Mouse (Mus musculus): ENCODE measurements around the gene Pex7. TPM values are rescaled to one million over a fixed set of nuclear protein-coding genes. Genes with fewer than 3 reads are reported as not detected.

Gene Pex7
- polyA plus RNA-seq, 1 experiment from 2014 or later, result 22.7 TPM

- 84% methylated on average over 10 of the region's 10 CpGs for WGBS
- no peak overlapping the region for H3K4me2 ChIP-seq (ENCODE audit: low read depth, low read length)
- DNase-seq (ENCODE audit: low spot score), result no peak
- no peak for ATAC-seq (replicated peaks; ENCODE audit: insufficient number of reproducible peaks, low FRiP score, low TSS enrichment, low read depth)
- H3K36me3 ChIP-seq (replicated peaks; ENCODE audit: control insufficient read depth, insufficient read depth, low read depth, low read length), result no peaks in the 10 kb centered on the region
- H3K9ac ChIP-seq (replicated peaks; ENCODE audit: low read length), result no peak overlapping the region
- no peaks in the 10 kb centered on the region for H3K27me3 ChIP-seq (ENCODE audit: control insufficient read depth, insufficient read depth, low read length)
- H3K4me3 ChIP-seq (ENCODE audit: low read depth, low read length), result no peak overlapping the region
- H3K27ac ChIP-seq (replicated peaks; ENCODE audit: low read depth, low read length), result no peak overlapping the region
- H3K4me1 ChIP-seq (ENCODE audit: control insufficient read depth, insufficient read depth, low read length), result no peaks in the 10 kb centered on the region
- no peaks in the 10 kb centered on the region for H3K9me3 ChIP-seq (replicated peaks; ENCODE audit: control insufficient read depth, low read length)
Observed at GRCm38 (mm10) chr10:19947441-19947840, 40.0 kb upstream of the Pex7 start.

GRCm38 (mm10) chr10:19946644-19947043 is 39.2 kb upstream of the Pex7 start:
- H3K9me3 ChIP-seq (replicated peaks; ENCODE audit: control insufficient read depth, low read length), result no peaks in the 10 kb centered on the region
- no peak for DNase-seq (ENCODE audit: low spot score)
- H3K9ac ChIP-seq (replicated peaks; ENCODE audit: low read length), result no peak overlapping the region
- 90% methylated on average over 6 of the region's 6 CpGs for WGBS
- ATAC-seq (replicated peaks; ENCODE audit: insufficient number of reproducible peaks, low FRiP score, low TSS enrichment, low read depth), result no peak
- no peak overlapping the region for H3K4me3 ChIP-seq (ENCODE audit: low read depth, low read length)
- H3K4me2 ChIP-seq (ENCODE audit: low read depth, low read length), result no peak overlapping the region
- H3K36me3 ChIP-seq (replicated peaks; ENCODE audit: control insufficient read depth, insufficient read depth, low read depth, low read length), result no peaks in the 10 kb centered on the region
- no peaks in the 10 kb centered on the region for H3K4me1 ChIP-seq (ENCODE audit: control insufficient read depth, insufficient read depth, low read length)
- no peaks in the 10 kb centered on the region for H3K27me3 ChIP-seq (ENCODE audit: control insufficient read depth, insufficient read depth, low read length)
- no peak overlapping the region for H3K27ac ChIP-seq (replicated peaks; ENCODE audit: low read depth, low read length)

GRCm38 (mm10) chr10:19945651-19946050 is 38.2 kb upstream of the Pex7 start:
- no peak overlapping the region for H3K4me3 ChIP-seq (ENCODE audit: low read depth, low read length)
- no peak overlapping the region for H3K9ac ChIP-seq (replicated peaks; ENCODE audit: low read length)
- H3K36me3 ChIP-seq (replicated peaks; ENCODE audit: control insufficient read depth, insufficient read depth, low read depth, low read length), result no peaks in the 10 kb centered on the region
- DNase-seq (ENCODE audit: low spot score) (no peak), ATAC-seq (replicated peaks; ENCODE audit: insufficient number of reproducible peaks, low FRiP score, low TSS enrichment, low read depth) (no peak)
- H3K4me2 ChIP-seq (ENCODE audit: low read depth, low read length), result no peak overlapping the region
- H3K27me3 ChIP-seq (ENCODE audit: control insufficient read depth, insufficient read depth, low read length), result no peaks in the 10 kb centered on the region
- WGBS, result 79% methylated on average over 7 of the region's 7 CpGs
- no peak overlapping the region for H3K27ac ChIP-seq (replicated peaks; ENCODE audit: low read depth, low read length)
- no peaks in the 10 kb centered on the region for H3K9me3 ChIP-seq (replicated peaks; ENCODE audit: control insufficient read depth, low read length)
- no peaks in the 10 kb centered on the region for H3K4me1 ChIP-seq (ENCODE audit: control insufficient read depth, insufficient read depth, low read length)

- no peaks in the 10 kb centered on the region for H3K27me3 ChIP-seq (ENCODE audit: control insufficient read depth, insufficient read depth, low read length)
- no peaks in the 10 kb centered on the region for H3K36me3 ChIP-seq (replicated peaks; ENCODE audit: control insufficient read depth, insufficient read depth, low read depth, low read length)
- no peaks in the 10 kb centered on the region for H3K4me1 ChIP-seq (ENCODE audit: control insufficient read depth, insufficient read depth, low read length)
- no peaks in the 10 kb centered on the region for H3K9me3 ChIP-seq (replicated peaks; ENCODE audit: control insufficient read depth, low read length)
- WGBS, result 96% methylated on average over 3 of the region's 3 CpGs
- ATAC-seq (replicated peaks; ENCODE audit: insufficient number of reproducible peaks, low FRiP score, low TSS enrichment, low read depth) (no peak), DNase-seq (ENCODE audit: low spot score) (no peak)
- no peak overlapping the region for H3K9ac ChIP-seq (replicated peaks; ENCODE audit: low read length)
- no peak overlapping the region for H3K4me2 ChIP-seq (ENCODE audit: low read depth, low read length)
- no peak overlapping the region for H3K27ac ChIP-seq (replicated peaks; ENCODE audit: low read depth, low read length)
- H3K4me3 ChIP-seq (ENCODE audit: low read depth, low read length), result no peak overlapping the region
Observed at GRCm38 (mm10) chr10:19942621-19943020, 35.1 kb upstream of the Pex7 start.

GRCm38 (mm10) chr10:19941914-19942313 is 34.4 kb upstream of the Pex7 start:
- DNase-seq (ENCODE audit: low spot score) (no peak), ATAC-seq (replicated peaks; ENCODE audit: insufficient number of reproducible peaks, low FRiP score, low TSS enrichment, low read depth) (no peak)
- Histone ChIP-seq H3K9me3 (replicated peaks; ENCODE audit: control insufficient read depth, low read length) (no peaks in the 10 kb centered on the region), H3K4me2 (ENCODE audit: low read depth, low read length) (no peak overlapping the region), H3K27ac (replicated peaks; ENCODE audit: low read depth, low read length) (no peak overlapping the region), H3K4me3 (ENCODE audit: low read depth, low read length) (no peak overlapping the region), H3K4me1 (ENCODE audit: control insufficient read depth, insufficient read depth, low read length) (no peaks in the 10 kb centered on the region), H3K9ac (replicated peaks; ENCODE audit: low read length) (no peak overlapping the region), H3K27me3 (ENCODE audit: control insufficient read depth, insufficient read depth, low read length) (no peaks in the 10 kb centered on the region), H3K36me3 (replicated peaks; ENCODE audit: control insufficient read depth, insufficient read depth, low read depth, low read length) (no peaks in the 10 kb centered on the region)
- WGBS, result 86% methylated on average over 9 of the region's 9 CpGs

- H3K4me2 ChIP-seq (ENCODE audit: low read depth, low read length), result no peak overlapping the region
- 58% methylated on average over 6 of the region's 6 CpGs for WGBS
- no peaks in the 10 kb centered on the region for H3K27me3 ChIP-seq (ENCODE audit: control insufficient read depth, insufficient read depth, low read length)
- no peak overlapping the region for H3K9ac ChIP-seq (replicated peaks; ENCODE audit: low read length)
- no peak overlapping the region for H3K4me3 ChIP-seq (ENCODE audit: low read depth, low read length)
- H3K9me3 ChIP-seq (replicated peaks; ENCODE audit: control insufficient read depth, low read length), result no peaks in the 10 kb centered on the region
- ATAC-seq (replicated peaks; ENCODE audit: insufficient number of reproducible peaks, low FRiP score, low TSS enrichment, low read depth), result no peak
- no peak for DNase-seq (ENCODE audit: low spot score)
- H3K27ac ChIP-seq (replicated peaks; ENCODE audit: low read depth, low read length), result no peak overlapping the region
- H3K4me1 ChIP-seq (ENCODE audit: control insufficient read depth, insufficient read depth, low read length), result no peaks in the 10 kb centered on the region
- H3K36me3 ChIP-seq (replicated peaks; ENCODE audit: control insufficient read depth, insufficient read depth, low read depth, low read length), result no peaks in the 10 kb centered on the region
Observed at GRCm38 (mm10) chr10:19941063-19941462, 33.6 kb upstream of the Pex7 start.

GRCm38 (mm10) chr10:19940626-19941025 is 33.1 kb upstream of the Pex7 start:
- WGBS, result 90% methylated on average over 8 of the region's 8 CpGs
- no peak for ATAC-seq (replicated peaks; ENCODE audit: insufficient number of reproducible peaks, low FRiP score, low TSS enrichment, low read depth)
- no peaks in the 10 kb centered on the region for H3K9me3 ChIP-seq (replicated peaks; ENCODE audit: control insufficient read depth, low read length)

GRCm38 (mm10) chr10:19940127-19940526 is 32.6 kb upstream of the Pex7 start:
- Histone ChIP-seq H3K27me3 (ENCODE audit: control insufficient read depth, insufficient read depth, low read length) (no peaks in the 10 kb centered on the region), H3K4me2 (ENCODE audit: low read depth, low read length) (no peak overlapping the region), H3K9me3 (replicated peaks; ENCODE audit: control insufficient read depth, low read length) (no peaks in the 10 kb centered on the region), H3K4me1 (ENCODE audit: control insufficient read depth, insufficient read depth, low read length) (no peaks in the 10 kb centered on the region), H3K36me3 (replicated peaks; ENCODE audit: control insufficient read depth, insufficient read depth, low read depth, low read length) (no peaks in the 10 kb centered on the region), H3K27ac (replicated peaks; ENCODE audit: low read depth, low read length) (no peak overlapping the region), H3K4me3 (ENCODE audit: low read depth, low read length) (no peak overlapping the region), H3K9ac (replicated peaks; ENCODE audit: low read length) (no peak overlapping the region)
- DNase-seq (ENCODE audit: low spot score), result no peak
- ATAC-seq (replicated peaks; ENCODE audit: insufficient number of reproducible peaks, low FRiP score, low TSS enrichment, low read depth), result no peak
- 82% methylated on average over 7 of the region's 7 CpGs for WGBS

More at GRCm38 (mm10) chr10:19940626-19941025, 33.1 kb upstream of the Pex7 start:
- no peak overlapping the region for H3K27ac ChIP-seq (replicated peaks; ENCODE audit: low read depth, low read length)
- H3K36me3 ChIP-seq (replicated peaks; ENCODE audit: control insufficient read depth, insufficient read depth, low read depth, low read length), result no peaks in the 10 kb centered on the region
- no peaks in the 10 kb centered on the region for H3K27me3 ChIP-seq (ENCODE audit: control insufficient read depth, insufficient read depth, low read length)
- no peaks in the 10 kb centered on the region for H3K4me1 ChIP-seq (ENCODE audit: control insufficient read depth, insufficient read depth, low read length)
- H3K4me3 ChIP-seq (ENCODE audit: low read depth, low read length), result no peak overlapping the region
- H3K9ac ChIP-seq (replicated peaks; ENCODE audit: low read length), result no peak overlapping the region
- H3K4me2 ChIP-seq (ENCODE audit: low read depth, low read length), result no peak overlapping the region
- DNase-seq (ENCODE audit: low spot score), result no peak

All from embryonic facial prominence, embryonic 11.5 days (tissue).